Mouse (Mus musculus) MEL (cell line): ENCODE measurements at regions not wholly inside any gene's neighbourhood (a gene's known extent, or its start where the extent isn't known, plus 50 kb on each side); places are given as distances from the start of the nearest gene placed in this dataset.

Experiments
- DNase-seq: peaks from one replicate; pipeline ENCODE4 v3.0.0; 2011; ENCODE audit warnings: low read depth, low spot score
- H3K27ac ChIP-seq: 2 replicates; pipeline ENCODE4 v1.5.1; 2012; ENCODE audit warnings: low read depth, mild to moderate bottlenecking, control low read depth, low read length, moderate library complexity; ENCODE audit not compliant: control insufficient read depth
- H3K27me3 ChIP-seq, 2 experiments: fragments of 150-350 bp in 1 of 2; sonication (generic) in 1 of 2; 2 replicates each; pipeline ENCODE4 v1.6.1; 2012; ENCODE audit warnings: low read length in 2 of 2, mild to moderate bottlenecking in 2 of 2, improper control_type of control experiment in 1 of 2, moderate library complexity in 1 of 2; ENCODE audit not compliant: insufficient read depth in 2 of 2, control insufficient read depth in 1 of 2
- H3K36me3 ChIP-seq, 2 experiments: 2 replicates each; pipeline ENCODE4 v1.6.1; 2012 to 2014; ENCODE audit warnings: low read length in 2 of 2, improper control_type of control experiment in 1 of 2, inconsistent platforms in 1 of 2, mild to moderate bottlenecking in 1 of 2; ENCODE audit not compliant: insufficient read depth in 2 of 2, control insufficient read depth in 1 of 2
- H3K4me1 ChIP-seq, 2 experiments: fragments of 150-350 bp in 1 of 2; sonication (generic) in 1 of 2; 2 replicates each; pipeline ENCODE4 v1.6.1; 2012; ENCODE audit warnings: low read length in 2 of 2, improper control_type of control experiment in 1 of 2, mild to moderate bottlenecking in 1 of 2; ENCODE audit not compliant: insufficient read depth in 2 of 2, control insufficient read depth in 1 of 2
- H3K4me3 ChIP-seq, 2 experiments: fragments of 150-350 bp in 1 of 2; sonication (generic) in 1 of 2; 2 replicates each; pipeline ENCODE4 v1.5.1; 2012; ENCODE audit warnings: low read depth in 2 of 2, low read length in 2 of 2, mild to moderate bottlenecking in 2 of 2, moderate library complexity in 2 of 2, control low read depth in 1 of 2, improper control_type of control experiment in 1 of 2; ENCODE audit not compliant: control insufficient read depth in 1 of 2, insufficient read depth in 1 of 2
- H3K79me2 ChIP-seq: 2 replicates; pipeline ENCODE4 v1.6.1; 2012; ENCODE audit warnings: mild to moderate bottlenecking, low read length, moderate library complexity; ENCODE audit not compliant: control insufficient read depth, poor library complexity, insufficient read depth
- H3K9ac ChIP-seq: 2 replicates; pipeline ENCODE4 v1.6.1; 2012; ENCODE audit warnings: low read depth, mild to moderate bottlenecking, control low read depth, low read length, moderate library complexity; ENCODE audit not compliant: control insufficient read depth, poor library complexity, severe bottlenecking
- H3K9me3 ChIP-seq: fragments of 150-350 bp; sonication (generic); replicated peaks from 2 replicates; pipeline ENCODE4 v1.6.1; 2012; ENCODE audit warnings: mild to moderate bottlenecking, low read length, improper control_type of control experiment, moderate library complexity; ENCODE audit not compliant: insufficient read depth
- CTCF ChIP-seq, 3 experiments: IDR thresholded peaks in 2 of 3; conservative IDR thresholded peaks in 1 of 3; 2 replicates each; pipeline ENCODE4 v1.5.1; 2011 to 2012; ENCODE audit warnings: low read length in 3 of 3, low read depth in 2 of 3, mild to moderate bottlenecking in 2 of 3, improper control_type of control experiment in 1 of 3, inconsistent platforms in 1 of 3, mixed read lengths in 1 of 3, moderate library complexity in 1 of 3; ENCODE audit not compliant: control insufficient read depth in 1 of 3, insufficient read depth in 1 of 3, poor library complexity in 1 of 3, severe bottlenecking in 1 of 3
- ELF1 ChIP-seq: IDR thresholded peaks from 2 replicates; pipeline ENCODE4 v1.6.1; 2014; ENCODE audit warnings: low read depth, mild to moderate bottlenecking, inconsistent platforms, low read length, improper control_type of control experiment, moderate library complexity
- EP300 ChIP-seq, 2 experiments: IDR thresholded peaks; 2 replicates each; pipeline ENCODE4 v1.6.1; 2011; ENCODE audit warnings: improper control_type of control experiment in 2 of 2, low read length in 2 of 2, low read depth in 1 of 2, mild to moderate bottlenecking in 1 of 2
- ETS1 ChIP-seq: IDR thresholded peaks from 2 replicates; pipeline ENCODE4 v1.6.1; 2012; ENCODE audit warnings: low read depth, mild to moderate bottlenecking, inconsistent platforms, low read length, improper control_type of control experiment, moderate library complexity
- GATA1 ChIP-seq: IDR thresholded peaks from 2 replicates; pipeline ENCODE4 v1.6.1; 2011; ENCODE audit warnings: low read depth, low read length, improper control_type of control experiment
- JUND ChIP-seq: IDR thresholded peaks from 2 replicates; pipeline ENCODE4 v1.6.1; 2011; ENCODE audit warnings: low read depth, mild to moderate bottlenecking, improper control_type of control experiment, low read length
- KAT2A ChIP-seq: conservative IDR thresholded peaks from 2 replicates; pipeline ENCODE4 v1.6.1; 2012; ENCODE audit warnings: low read depth, low read length, improper control_type of control experiment, inconsistent platforms
- MAFK ChIP-seq: IDR thresholded peaks from 2 replicates; pipeline ENCODE4 v1.6.1; 2011; ENCODE audit warnings: low read depth, mild to moderate bottlenecking, low read length, improper control_type of control experiment, borderline replicate concordance
- MAX ChIP-seq: IDR thresholded peaks from 2 replicates; pipeline ENCODE4 v1.6.1; 2011; ENCODE audit warnings: low read length, improper control_type of control experiment
- MXI1 ChIP-seq: IDR thresholded peaks from 2 replicates; pipeline ENCODE4 v1.6.1; 2011; ENCODE audit warnings: mild to moderate bottlenecking, low read depth, low read length, improper control_type of control experiment
- MYB ChIP-seq: IDR thresholded peaks from 2 replicates; pipeline ENCODE4 v1.6.1; 2011; ENCODE audit warnings: mild to moderate bottlenecking, low read depth, low read length, improper control_type of control experiment
- MYC ChIP-seq: IDR thresholded peaks from 2 replicates; pipeline ENCODE4 v1.6.1; 2011; ENCODE audit warnings: low read depth, mild to moderate bottlenecking, low read length, improper control_type of control experiment, moderate library complexity
- NRF1 ChIP-seq: IDR thresholded peaks from 2 replicates; pipeline ENCODE4 v1.6.1; 2014; ENCODE audit warnings: low read depth, mild to moderate bottlenecking, inconsistent platforms, low read length, improper control_type of control experiment, moderate library complexity; ENCODE audit not compliant: poor library complexity, insufficient read depth, severe bottlenecking
- RCOR1 ChIP-seq: IDR thresholded peaks from 2 replicates; pipeline ENCODE4 v1.6.1; 2012; ENCODE audit warnings: low read depth, mild to moderate bottlenecking, inconsistent platforms, low read length, improper control_type of control experiment
- SIN3A ChIP-seq: IDR thresholded peaks from 2 replicates; pipeline ENCODE4 v1.6.1; 2012; ENCODE audit warnings: low read length, improper control_type of control experiment, inconsistent platforms
- SMC3 ChIP-seq: IDR thresholded peaks from 2 replicates; pipeline ENCODE4 v1.6.1; 2011; ENCODE audit warnings: low read depth, low read length, improper control_type of control experiment
- TAL1 ChIP-seq: IDR thresholded peaks from 2 replicates; pipeline ENCODE4 v1.6.1; 2012; ENCODE audit warnings: mild to moderate bottlenecking, inconsistent platforms, low read length, moderate library complexity, mixed read lengths
- TCF12 ChIP-seq: IDR thresholded peaks from 2 replicates; pipeline ENCODE4 v1.6.1; 2014; ENCODE audit warnings: low read depth, mild to moderate bottlenecking, inconsistent platforms, low read length, improper control_type of control experiment, moderate library complexity
- USF1 ChIP-seq: IDR thresholded peaks from 2 replicates; pipeline ENCODE4 v1.6.1; 2014; ENCODE audit warnings: low read depth, mild to moderate bottlenecking, inconsistent platforms, low read length, improper control_type of control experiment, moderate library complexity
- ZC3H11A ChIP-seq: IDR thresholded peaks from 2 replicates; pipeline ENCODE4 v1.6.1; 2012; ENCODE audit warnings: low read depth, mild to moderate bottlenecking, inconsistent platforms, low read length, improper control_type of control experiment
- ZKSCAN1 ChIP-seq: IDR thresholded peaks from 2 replicates; pipeline ENCODE4 v1.6.1; 2012; ENCODE audit warnings: low read depth, mild to moderate bottlenecking, inconsistent platforms, low read length, improper control_type of control experiment, moderate library complexity
- ZMIZ1 ChIP-seq: IDR thresholded peaks from 2 replicates; pipeline ENCODE4 v1.6.1; 2012; ENCODE audit warnings: low read depth, mild to moderate bottlenecking, inconsistent platforms, low read length, improper control_type of control experiment, moderate library complexity
- ZNF384 ChIP-seq: IDR thresholded peaks from 2 replicates; pipeline ENCODE4 v1.6.1; 2012; ENCODE audit warnings: low read depth, mild to moderate bottlenecking, inconsistent platforms, low read length, improper control_type of control experiment

DNA sequence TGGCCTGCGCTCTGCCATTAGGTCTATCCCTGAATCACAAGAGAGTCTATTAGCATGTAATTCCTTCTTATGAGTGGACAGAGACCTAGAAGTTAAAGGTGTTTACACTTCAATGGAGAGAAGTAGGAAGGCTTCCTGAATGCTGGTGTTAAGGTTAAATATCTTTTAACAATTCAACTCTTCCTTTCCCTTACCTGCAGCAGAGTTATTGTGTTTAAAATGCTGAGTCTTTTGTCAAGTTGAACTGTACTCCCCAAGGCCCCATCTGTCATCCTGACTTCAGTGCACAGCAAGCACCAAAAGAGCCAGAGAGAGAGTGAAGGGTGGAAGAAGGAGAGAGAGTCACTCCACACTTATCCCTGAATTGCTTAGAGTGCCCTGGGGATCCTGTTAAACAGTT is 451.6 kb downstream of the Psat1 start:
- Histone ChIP-seq H3K79me2 (no peaks in the 10 kb centered on the region), H3K27me3 (no peaks in the 10 kb centered on the region), H3K27ac (no peak overlapping the region), H3K9ac (no peak overlapping the region), H3K36me3 (no peaks in the 10 kb centered on the region), H3K4me3 (no peak overlapping the region), H3K9me3 (no peaks in the 10 kb centered on the region), H3K4me1 (no peaks in the 10 kb centered on the region)
- TF ChIP-seq CTCF (IDR thresholded peaks at IDR 0.05 in 2 of 3, conservative IDR thresholded peaks at IDR 0.05 in 1 of 3; ENCODE audit: control insufficient read depth in 1 of 3, insufficient read depth in 1 of 3, low read depth in 2 of 3, low read length in 3 of 3, poor library complexity in 1 of 3, severe bottlenecking in 1 of 3) (no peak), SIN3A (no peak), MYC (no peak), MAFK (no peak), ZKSCAN1 (no peak), ETS1 (no peak), SMC3 (no peak), KAT2A (no peak), MAX (no peak), ZMIZ1 (no peak), ZC3H11A (no peak), RCOR1 (no peak), NRF1 (no peak), MYB (no peak), TCF12 (no peak), JUND (no peak), EP300 (IDR thresholded peaks at IDR 0.05; ENCODE audit: low read depth in 1 of 2, low read length in 2 of 2) (no peak), TAL1 (no peak)
- DNase-seq, result no peak

DNA sequence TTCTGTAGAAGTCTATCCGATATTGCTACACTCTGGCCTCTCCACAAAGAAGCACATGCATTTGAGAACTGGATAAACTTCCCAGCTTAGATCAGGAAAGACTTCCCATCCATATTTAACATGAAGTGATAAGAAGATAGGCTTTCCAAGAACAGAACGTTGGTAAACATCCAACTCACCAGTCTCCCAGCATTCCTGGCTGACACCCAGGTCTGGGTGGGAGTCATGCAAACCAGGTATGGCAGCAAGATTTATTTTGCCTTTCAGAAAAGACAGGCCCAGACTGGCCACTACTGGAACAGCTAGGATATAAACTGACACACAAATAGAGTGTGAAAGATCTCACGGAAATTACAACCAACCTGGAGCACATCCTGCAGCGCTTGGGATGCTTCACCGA is 459.6 kb downstream of the Psat1 start:
- Histone ChIP-seq H3K4me1 (no peaks in the 10 kb centered on the region), H3K9ac (no peak overlapping the region), H3K36me3 (no peaks in the 10 kb centered on the region), H3K4me3 (no peak overlapping the region), H3K27ac (no peak overlapping the region), H3K79me2 (no peaks in the 10 kb centered on the region), H3K9me3 (no peaks in the 10 kb centered on the region), H3K27me3 (no peaks in the 10 kb centered on the region)
- DNase-seq, result no peak
- TF ChIP-seq EP300 (IDR thresholded peaks at IDR 0.05; ENCODE audit: low read depth in 1 of 2, low read length in 2 of 2) (no peak), MXI1 (no peak), ZNF384 (no peak), GATA1 (no peak), ELF1 (no peak), SIN3A (no peak), USF1 (no peak), RCOR1 (no peak)
